Mouse (Mus musculus) heart, embryonic 15.5 days (tissue): ENCODE data around the gene 2410015M20Rik. TPM values are rescaled to one million over a fixed set of nuclear protein-coding genes. Genes with fewer than 3 reads are reported as not detected.
"Not testable (repeated sequence)": the region's sequence is repeated elsewhere in the genome, so short reads cannot be mapped to it uniquely, and the experiment has no call there.

Experiments
- ATAC-seq: fragments of 200-750 bp; cut with Nextera tagmentation; replicated peaks from 2 replicates; pipeline ENCODE4 v1.8.0; 2017; ENCODE audit warnings: low read depth, moderate TSS enrichment; ENCODE audit not compliant: insufficient number of reproducible peaks, insufficient read depth, low FRiP score
- H3K27ac ChIP-seq: fragments of 300-500 bp; sonication (generic); 2 replicates; pipeline ENCODE4 v1.5.1; 2015; ENCODE audit warnings: mild to moderate bottlenecking, inconsistent platforms
- H3K27me3 ChIP-seq: fragments of 300-500 bp; sonication (generic); 2 replicates; pipeline ENCODE4 v1.6.1; 2015; ENCODE audit warnings: inconsistent platforms
- H3K36me3 ChIP-seq: fragments of 300-500 bp; sonication (generic); 2 replicates; pipeline ENCODE4 v1.6.1; 2015; ENCODE audit warnings: mild to moderate bottlenecking, inconsistent platforms
- H3K4me1 ChIP-seq: fragments of 300-500 bp; sonication (generic); replicated peaks from 2 replicates; pipeline ENCODE4 v1.6.1; 2015; ENCODE audit warnings: inconsistent platforms
- H3K4me2 ChIP-seq: fragments of 300-500 bp; sonication (generic); 2 replicates; pipeline ENCODE4 v1.6.1; 2015; ENCODE audit warnings: inconsistent platforms, mild to moderate bottlenecking, moderate library complexity
- H3K4me3 ChIP-seq: fragments of 300-500 bp; sonication (generic); 2 replicates; pipeline ENCODE4 v1.5.1; 2015; ENCODE audit warnings: mild to moderate bottlenecking, inconsistent platforms
- H3K9ac ChIP-seq: fragments of 300-500 bp; sonication (generic); 2 replicates; pipeline ENCODE4 v1.6.1; 2015; ENCODE audit warnings: mild to moderate bottlenecking, inconsistent platforms
- H3K9me3 ChIP-seq: fragments of 300-500 bp; sonication (generic); replicated peaks from 2 replicates; pipeline ENCODE4 v1.6.1; 2016; ENCODE audit warnings: inconsistent platforms
- WGBS: fragments of 180-500 bp; shearing (Covaris S2); methylation state at CpG from one replicate; pipeline ENCODE4 v1.1.7; 2015; ENCODE audit warnings: mixed read lengths; 5-methylcytosine and 5-hydroxymethylcytosine counted together
- polyA plus RNA-seq: library from polyadenylated mRNA; unstranded; fragments of >200 nt; fragmentation: Nextera tagmentation; extraction: Ambion mirVana; gene quantifications from 2 replicates; pipeline ENCODE4 v1.2.1, GENCODE M21; 2015

Gene 2410015M20Rik
- polyA plus RNA-seq, 1 experiment from 2014 or later: 331 TPM

DNA sequence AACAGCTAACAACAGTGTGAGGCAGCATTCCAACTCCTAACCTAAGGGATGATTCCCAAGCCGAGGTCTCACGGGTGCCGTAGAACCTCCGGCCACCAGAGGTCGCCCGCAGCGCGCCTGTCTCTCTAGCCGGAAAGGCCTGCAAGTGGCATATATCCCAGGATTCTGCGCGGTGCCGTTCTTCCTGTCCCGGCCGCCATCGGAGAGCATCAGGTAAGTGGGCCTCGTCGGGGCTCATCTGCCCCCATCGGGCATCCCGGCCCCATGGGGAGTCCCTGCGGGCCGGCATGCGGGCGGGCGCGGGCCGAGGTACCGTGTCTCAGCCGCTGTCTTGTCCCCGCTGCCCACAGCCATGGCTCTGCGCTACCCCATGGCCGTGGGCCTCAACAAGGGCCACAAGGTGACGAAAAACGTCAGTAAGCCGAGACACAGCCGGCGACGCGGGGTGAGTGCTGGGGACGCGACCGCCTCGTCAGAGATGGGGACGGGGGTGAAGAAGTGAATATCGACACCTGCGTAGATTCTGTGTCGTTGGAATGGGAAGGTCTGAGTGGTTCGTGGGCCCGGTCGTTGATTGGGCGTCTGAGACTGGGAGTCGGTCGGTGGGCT lies 3.8 kb upstream of the 2410015M20Rik start, which contains the start of gene Rpl36:
TSS of gene Rpl36 (plus strand) at position 181 of the 609 bp plus-strand sequence.
- peak within 1 kb of the TSS; percentile 89 for H3K4me2 ChIP-seq
- H3K27ac ChIP-seq: peak within 1 kb of the TSS; percentile 89
- no peaks in the 10 kb centered on the region for H3K9me3 ChIP-seq
- peaks cover 38% of the 10 kb centered on the region for H3K4me1 ChIP-seq
- peak within 1 kb of the TSS; percentile 72 for H3K9ac ChIP-seq
- WGBS: 0% methylated on average over 52 of the region's 52 CpGs
- peak within 1 kb of the TSS; percentile 79 for H3K4me3 ChIP-seq
- H3K36me3 ChIP-seq: peaks cover 38% of the 10 kb centered on the region
- H3K27me3 ChIP-seq: no peaks in the 10 kb centered on the region
- peak; percentile 63 for ATAC-seq

DNA sequence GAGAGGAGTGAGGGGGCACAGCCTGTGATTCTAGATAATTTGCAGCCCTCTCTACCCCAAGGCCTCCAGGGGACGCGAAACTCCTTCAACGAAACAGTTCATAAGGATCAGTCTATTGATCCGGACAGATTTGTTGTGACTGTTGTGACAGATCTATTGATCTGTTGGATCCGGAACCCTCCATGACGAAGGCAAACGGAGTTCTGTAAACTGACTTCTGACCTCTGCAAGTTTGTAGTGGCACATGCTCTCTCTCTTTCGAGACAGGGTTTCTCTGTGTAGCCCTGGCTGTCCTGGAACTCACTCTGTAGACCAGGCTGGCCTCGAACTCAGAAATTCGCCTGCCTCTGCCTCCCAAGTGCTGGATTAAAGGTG lies 3.0 kb upstream of the 2410015M20Rik start:
- H3K9ac ChIP-seq, ATAC-seq, H3K4me3 ChIP-seq, H3K4me2 ChIP-seq, H3K9me3 ChIP-seq, H3K27ac ChIP-seq, H3K27me3 ChIP-seq: not testable (repeated sequence)
- peaks cover 42% of the 10 kb centered on the region for H3K4me1 ChIP-seq
- H3K36me3 ChIP-seq: peaks cover 33% of the 10 kb centered on the region
- 77% methylated on average over 10 of the region's 10 CpGs for WGBS

DNA sequence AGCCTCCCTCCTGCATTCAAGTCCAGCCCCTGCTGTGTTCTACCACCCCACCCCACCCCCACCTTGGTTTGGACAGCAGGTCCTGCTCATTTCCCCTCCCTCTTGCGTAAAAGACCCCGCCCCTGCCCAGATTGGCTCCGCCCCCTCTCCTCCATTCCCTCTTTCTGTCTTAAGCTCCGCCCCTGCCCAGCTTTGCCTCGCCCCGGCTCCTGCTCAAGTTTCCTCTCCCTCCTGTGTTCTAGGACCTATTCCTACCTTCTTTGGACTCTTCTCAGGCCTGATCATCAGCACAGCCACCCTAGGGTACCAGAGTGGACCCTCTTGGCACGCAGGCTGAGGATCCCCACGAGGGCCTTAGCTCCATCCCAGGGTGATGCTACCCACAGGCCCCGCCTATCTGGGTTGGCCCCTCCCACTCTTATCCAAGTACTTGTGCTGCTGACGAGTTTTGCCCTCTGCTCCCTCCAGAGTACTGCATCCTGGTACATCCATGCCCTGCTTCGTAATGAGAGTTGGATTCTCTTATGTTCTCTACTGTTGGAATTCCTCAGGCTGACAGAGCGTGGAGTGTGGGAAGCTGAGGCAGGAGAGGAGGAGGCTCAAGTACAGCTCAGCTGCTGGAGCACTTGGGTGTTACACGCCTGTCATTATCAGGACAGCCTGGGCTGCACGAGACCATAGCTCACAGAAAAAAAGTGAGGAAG lies 2.4 kb upstream of the 2410015M20Rik start:
- H3K9ac ChIP-seq: no peak overlapping the region
- H3K36me3 ChIP-seq: peaks cover 32% of the 10 kb centered on the region
- no peaks in the 10 kb centered on the region for H3K9me3 ChIP-seq
- H3K27ac ChIP-seq: no peak overlapping the region
- 19% methylated on average over 14 of the region's 14 CpGs for WGBS
- H3K4me2 ChIP-seq: 0 out of 2 replicates have a peak overlapping the region, but pooled peaks have one; percentile 7
- no peak overlapping the region for H3K4me3 ChIP-seq
- peaks cover 42% of the 10 kb centered on the region for H3K4me1 ChIP-seq
- no peaks in the 10 kb centered on the region for H3K27me3 ChIP-seq
- ATAC-seq: no peak

DNA sequence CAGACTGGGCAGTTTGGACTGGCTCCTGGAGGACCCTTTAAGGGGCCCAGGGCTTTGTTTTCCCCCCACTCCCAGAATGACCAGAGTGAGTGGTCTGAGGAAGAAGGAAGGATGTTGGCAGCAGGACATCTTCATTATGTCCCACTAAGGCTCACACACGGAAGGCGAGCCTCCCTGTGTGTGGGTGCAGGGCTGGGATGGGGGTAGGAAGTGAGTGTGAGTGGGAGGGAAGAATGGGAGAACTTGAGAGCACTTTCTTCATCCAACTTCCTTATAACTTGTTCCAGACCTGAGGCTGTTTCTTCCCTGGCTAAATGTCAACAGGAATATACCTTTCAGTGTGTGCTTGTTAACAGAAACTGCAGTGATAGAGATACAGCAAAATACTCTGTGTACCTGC lies 1.8 kb upstream of the 2410015M20Rik start:
- WGBS: 61% methylated on average over 2 of the region's 2 CpGs
- Histone ChIP-seq H3K27me3 (no peaks in the 10 kb centered on the region), H3K4me1 (peaks cover 42% of the 10 kb centered on the region), H3K4me3 (no peak overlapping the region), H3K9me3 (no peaks in the 10 kb centered on the region), H3K36me3 (peaks cover 34% of the 10 kb centered on the region), H3K9ac (no peak overlapping the region), H3K4me2 (no peak overlapping the region), H3K27ac (no peak overlapping the region)
- no peak for ATAC-seq

DNA sequence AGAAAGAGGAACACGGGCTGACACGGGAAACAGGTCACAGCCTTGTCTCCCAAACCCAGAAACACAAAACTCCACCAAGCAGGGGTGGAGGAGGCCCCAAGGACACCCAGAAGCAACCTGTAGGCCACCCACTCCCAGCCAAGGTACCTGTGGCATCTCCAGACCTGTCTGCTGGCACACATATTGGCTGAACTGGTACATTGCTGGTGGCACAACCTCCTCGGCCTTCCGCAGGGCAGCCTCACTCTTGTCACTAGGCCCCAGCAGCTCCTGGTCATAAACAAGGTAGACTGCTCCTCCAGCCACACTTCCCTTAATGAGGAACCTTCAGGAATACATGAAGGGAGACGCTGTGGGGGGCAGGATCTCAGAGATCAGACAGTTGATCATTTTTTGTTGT lies 872 bp downstream of the 2410015M20Rik start:
- Histone ChIP-seq H3K9me3 (no peaks in the 10 kb centered on the region), H3K4me3 (peak overlapping the region; percentile 71), H3K27ac (peak overlapping the region; percentile 80; the same call in 1 of the 2 replicates), H3K36me3 (peaks cover 40% of the 10 kb centered on the region), H3K27me3 (no peaks in the 10 kb centered on the region), H3K4me1 (peaks cover 27% of the 10 kb centered on the region), H3K9ac (peak overlapping the region; percentile 73), H3K4me2 (peak overlapping the region; percentile 78)
- WGBS: 34% methylated on average over 5 of the region's 5 CpGs
- no peak for ATAC-seq

DNA sequence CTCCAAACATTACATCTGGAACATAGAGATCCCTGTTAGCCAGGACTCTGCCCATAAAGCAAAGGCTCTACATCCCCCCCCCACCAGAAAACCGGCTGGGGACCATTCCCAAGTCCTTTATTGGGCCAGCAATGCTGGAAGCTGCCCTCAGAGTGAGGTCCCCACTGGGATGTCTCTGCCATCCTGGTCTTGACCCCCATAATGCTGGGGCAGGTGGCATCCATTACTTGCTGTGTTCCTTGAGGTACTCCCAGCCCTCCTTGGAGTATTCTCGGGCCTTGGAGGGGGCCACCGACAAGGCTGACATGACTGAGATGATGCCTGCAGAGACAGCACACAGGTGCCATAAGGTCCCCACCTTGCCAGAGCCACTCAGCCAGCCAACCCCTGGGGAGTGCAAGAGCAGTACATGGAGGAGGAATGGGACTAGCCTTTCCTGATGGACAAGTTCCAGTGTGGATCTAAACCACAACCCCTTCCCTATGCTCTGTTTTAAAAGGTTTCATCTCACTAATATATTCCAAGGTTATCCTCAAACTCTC lies 2.0 kb downstream of the 2410015M20Rik start:
- H3K4me2 ChIP-seq: no peak overlapping the region
- no peak for ATAC-seq
- H3K27ac ChIP-seq: no peak overlapping the region
- H3K9ac ChIP-seq: no peak overlapping the region
- H3K27me3 ChIP-seq: no peaks in the 10 kb centered on the region
- no peaks in the 10 kb centered on the region for H3K9me3 ChIP-seq
- WGBS: 67% methylated on average over 3 of the region's 3 CpGs
- peaks cover 27% of the 10 kb centered on the region for H3K4me1 ChIP-seq
- H3K36me3 ChIP-seq: peaks cover 51% of the 10 kb centered on the region
- H3K4me3 ChIP-seq: no peak overlapping the region

DNA sequence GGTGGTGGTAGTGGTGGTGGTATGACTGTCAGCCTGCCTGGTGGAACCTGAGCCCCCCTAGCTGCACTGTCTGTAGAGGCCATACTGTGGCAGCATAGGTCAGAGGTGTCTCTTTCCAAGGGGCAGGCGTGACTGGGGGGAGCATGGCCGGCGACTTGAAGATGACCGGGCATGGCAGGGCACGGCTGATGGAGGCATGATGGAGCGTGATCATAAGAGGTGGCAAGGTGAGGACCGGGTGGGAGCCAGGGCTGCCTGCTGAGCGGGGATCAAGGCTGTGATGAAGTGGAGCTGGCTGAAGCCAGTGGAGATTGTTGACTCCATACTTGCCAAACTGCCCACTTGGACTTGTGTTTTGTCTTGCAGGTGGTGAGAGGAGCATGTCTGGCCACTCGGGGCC lies 4.1 kb downstream of the 2410015M20Rik start:
- H3K27ac ChIP-seq: no peak overlapping the region
- 84% methylated on average over 9 of the region's 9 CpGs for WGBS
- ATAC-seq: no peak

DNA sequence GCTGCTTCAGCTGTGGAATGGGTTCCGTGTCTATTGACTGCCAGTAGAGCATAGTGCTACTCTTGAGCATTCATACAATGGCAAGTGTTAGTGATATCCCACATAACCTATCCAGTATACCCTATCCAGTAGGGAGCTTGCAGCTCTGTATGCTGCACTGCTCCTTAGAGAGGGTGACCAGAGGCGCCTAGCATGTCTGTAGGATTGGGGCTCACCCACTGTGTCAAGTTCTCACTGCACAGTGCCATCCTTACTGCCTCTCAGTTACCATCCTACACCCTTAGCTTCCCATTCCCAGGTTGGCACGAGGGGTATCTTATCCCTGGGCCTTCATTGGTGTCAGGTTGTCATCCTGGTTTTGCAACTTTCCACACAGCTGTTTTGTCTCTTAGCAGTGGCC lies 5.1 kb downstream of the 2410015M20Rik start:
- H3K9ac ChIP-seq: no peak overlapping the region
- no peak overlapping the region for H3K4me3 ChIP-seq
- H3K36me3 ChIP-seq: peaks cover 83% of the 10 kb centered on the region
- H3K4me1 ChIP-seq: peaks cover 11% of the 10 kb centered on the region
- no peak overlapping the region for H3K27ac ChIP-seq
- 86% methylated on average over 3 of the region's 3 CpGs for WGBS
- H3K9me3 ChIP-seq: no peaks in the 10 kb centered on the region
- H3K27me3 ChIP-seq: no peaks in the 10 kb centered on the region
- ATAC-seq: no peak
- no peak overlapping the region for H3K4me2 ChIP-seq

More for the DNA sequence above, 4.1 kb downstream of the 2410015M20Rik start:
- peaks cover 16% of the 10 kb centered on the region for H3K4me1 ChIP-seq
- H3K4me3 ChIP-seq: no peak overlapping the region
- H3K4me2 ChIP-seq: no peak overlapping the region
- H3K27me3 ChIP-seq: no peaks in the 10 kb centered on the region
- H3K9ac ChIP-seq: no peak overlapping the region
- no peaks in the 10 kb centered on the region for H3K9me3 ChIP-seq
- H3K36me3 ChIP-seq: peaks cover 72% of the 10 kb centered on the region

DNA sequence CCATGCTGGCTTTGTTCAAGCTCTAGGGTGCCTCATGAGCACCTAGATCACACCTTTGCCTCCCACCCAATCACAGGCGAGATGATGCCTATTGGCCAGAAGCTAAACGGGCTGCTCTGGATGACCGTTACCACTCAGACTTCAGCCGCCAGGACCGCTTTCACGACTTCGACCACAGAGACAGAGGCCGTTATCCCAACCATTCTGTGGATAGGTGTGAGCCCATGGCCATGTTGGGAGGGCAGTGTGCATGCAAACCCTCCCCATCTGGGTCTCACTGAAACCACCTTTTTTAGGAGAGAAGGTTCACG lies 5.5 kb downstream of the 2410015M20Rik start:
- no peak overlapping the region for H3K9ac ChIP-seq
- 89% methylated on average over 9 of the region's 9 CpGs for WGBS

DNA sequence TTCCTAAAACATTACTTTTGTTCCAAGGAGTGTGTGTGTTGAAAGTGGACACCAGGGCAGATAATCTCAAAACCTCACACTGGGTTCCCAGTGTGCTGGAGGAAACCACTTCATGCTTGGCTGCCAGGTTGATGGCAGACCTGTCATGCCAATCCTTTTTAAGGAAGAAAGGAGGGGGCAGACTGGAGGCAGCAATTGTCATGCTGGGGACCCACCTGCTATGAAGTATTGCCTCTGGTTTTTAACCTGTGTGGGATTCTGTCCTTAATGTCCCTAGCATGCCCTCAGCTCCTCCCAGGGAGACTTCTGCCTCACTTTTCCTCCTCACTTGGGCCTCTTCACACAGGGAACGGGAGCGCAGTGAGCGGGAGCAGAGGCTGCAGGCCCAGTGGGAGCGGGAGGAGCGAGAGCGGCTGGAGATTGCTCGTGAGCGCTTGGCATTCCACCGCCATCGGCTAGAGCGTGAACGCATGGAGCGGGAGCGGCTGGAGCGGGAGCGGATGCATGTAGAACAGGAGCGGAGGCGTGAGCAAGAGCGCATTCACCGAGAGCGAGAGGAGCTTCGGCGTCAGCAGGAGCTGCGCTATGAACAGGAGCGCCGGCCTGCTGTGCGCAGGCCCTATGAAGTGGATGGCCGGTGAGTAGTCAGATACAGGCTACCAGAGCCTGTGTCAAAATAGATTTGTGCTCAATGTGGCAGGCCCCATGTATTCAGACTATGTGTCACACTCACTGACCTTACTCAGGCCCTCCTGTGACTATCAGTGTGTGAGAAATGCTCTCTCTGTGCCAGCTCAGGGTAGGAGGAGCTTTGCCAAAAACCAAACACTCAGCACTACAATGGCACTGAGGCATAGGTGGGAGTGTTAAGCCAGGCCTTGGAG lies 6.1 kb downstream of the 2410015M20Rik start:
- H3K4me2 ChIP-seq: no peak overlapping the region
- H3K27ac ChIP-seq: no peak overlapping the region
- no peaks in the 10 kb centered on the region for H3K27me3 ChIP-seq
- no peaks in the 10 kb centered on the region for H3K9me3 ChIP-seq
- no peak for ATAC-seq
- H3K36me3 ChIP-seq: peaks cover 86% of the 10 kb centered on the region
- H3K4me3 ChIP-seq: no peak overlapping the region
- 93% methylated on average over 28 of the region's 28 CpGs for WGBS
- H3K9ac ChIP-seq: no peak overlapping the region
- peaks cover 6% of the 10 kb centered on the region for H3K4me1 ChIP-seq

More for the DNA sequence above, 5.5 kb downstream of the 2410015M20Rik start:
- Histone ChIP-seq H3K4me2 (no peak overlapping the region), H3K27me3 (no peaks in the 10 kb centered on the region), H3K9me3 (no peaks in the 10 kb centered on the region), H3K36me3 (peaks cover 86% of the 10 kb centered on the region), H3K4me3 (no peak overlapping the region), H3K4me1 (peaks cover 11% of the 10 kb centered on the region), H3K27ac (no peak overlapping the region)
- ATAC-seq: no peak
